Mouse (Mus musculus) heart, embryonic 12.5 days (tissue): Measurements from ENCODE around the gene Prr5l. TPM values are rescaled to one million over a fixed set of nuclear protein-coding genes. Genes with fewer than 3 reads are reported as not detected.

Source experiments
- ATAC-seq: fragments of 200-750 bp; cut with Nextera tagmentation; 2 replicates; pipeline ENCODE4 v1.8.0; 2017; ENCODE audit warnings: moderate TSS enrichment, moderate library complexity; ENCODE audit not compliant: insufficient number of reproducible peaks, low FRiP score
- H3K27ac ChIP-seq: fragments of 300-500 bp; sonication (generic); 2 replicates; pipeline ENCODE4 v1.5.1; 2016; ENCODE audit warnings: mild to moderate bottlenecking, moderate library complexity; ENCODE audit not compliant: poor library complexity, severe bottlenecking
- H3K27me3 ChIP-seq: fragments of 300-500 bp; sonication (generic); replicated peaks from 2 replicates; pipeline ENCODE4 v1.6.1; 2016; ENCODE audit warnings: mild to moderate bottlenecking, moderate library complexity
- H3K36me3 ChIP-seq: fragments of 300-500 bp; sonication (generic); 2 replicates; pipeline ENCODE4 v1.6.1; 2016; ENCODE audit warnings: mild to moderate bottlenecking, moderate library complexity
- H3K4me1 ChIP-seq: fragments of 300-500 bp; sonication (generic); replicated peaks from 2 replicates; pipeline ENCODE4 v1.6.1; 2016; ENCODE audit warnings: mild to moderate bottlenecking
- H3K4me2 ChIP-seq: fragments of 300-500 bp; sonication (generic); 2 replicates; pipeline ENCODE4 v1.6.1; 2016; ENCODE audit warnings: mild to moderate bottlenecking, moderate library complexity
- H3K4me3 ChIP-seq: fragments of 300-500 bp; sonication (generic); 2 replicates; pipeline ENCODE4 v1.5.1; 2016; ENCODE audit warnings: mild to moderate bottlenecking
- H3K9ac ChIP-seq: fragments of 300-500 bp; sonication (generic); 2 replicates; pipeline ENCODE4 v1.6.1; 2016; ENCODE audit warnings: mild to moderate bottlenecking, moderate library complexity
- H3K9me3 ChIP-seq: fragments of 300-500 bp; sonication (generic); replicated peaks from 2 replicates; pipeline ENCODE4 v1.6.1; 2016; ENCODE audit warnings: mild to moderate bottlenecking, moderate library complexity
- WGBS: fragments of 180-500 bp; shearing (Covaris S2); methylation state at CpG from one replicate; pipeline ENCODE4 v1.1.7; 2016; 5-methylcytosine and 5-hydroxymethylcytosine counted together
- polyA plus RNA-seq: library from polyadenylated mRNA; unstranded; fragments of >200 nt; fragmentation: Nextera tagmentation; extraction: Ambion mirVana; gene quantifications from 2 replicates; pipeline ENCODE4 v1.2.1, GENCODE M21; 2016

Prr5l gene
- polyA plus RNA-seq, 1 experiment from 2014 or later, result 10.3 TPM

DNA sequence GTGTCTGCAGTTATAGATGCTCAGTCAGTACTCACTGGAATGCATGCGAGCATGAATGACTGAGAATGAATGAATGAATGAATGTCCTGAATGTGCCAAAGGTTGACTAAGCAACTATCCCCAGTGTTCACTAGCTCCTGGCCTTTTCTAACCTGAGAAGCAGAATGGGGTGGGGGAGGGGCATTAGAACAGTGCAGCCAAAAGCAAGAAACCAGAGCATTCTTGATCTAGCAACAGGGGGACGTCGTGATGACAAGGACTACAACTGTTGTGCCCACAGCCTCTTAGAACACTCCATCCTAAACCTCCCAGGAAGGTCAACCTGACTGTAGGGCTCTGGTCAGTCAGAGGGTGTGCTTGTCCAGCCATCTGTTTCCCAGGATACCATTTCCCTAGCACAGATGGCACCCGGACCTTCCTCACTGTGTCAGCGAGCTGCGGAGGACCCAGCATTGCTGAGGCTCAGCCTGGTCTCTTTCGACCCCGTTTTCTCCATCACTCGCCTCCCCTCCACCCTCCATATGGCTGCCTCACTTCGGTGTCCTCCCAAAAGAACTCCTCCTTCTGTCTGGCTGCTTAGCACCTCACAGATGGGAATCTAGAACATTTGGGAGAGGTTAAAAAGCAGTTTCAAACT, 24.7 kb upstream of the Prr5l start:
- ATAC-seq, result no peak
- H3K4me3 ChIP-seq, result no peak overlapping the region
- no peaks in the 10 kb centered on the region for H3K27me3 ChIP-seq
- H3K9ac ChIP-seq, result no peak overlapping the region
- H3K4me2 ChIP-seq, result no peak overlapping the region
- WGBS, result 65% methylated on average over 10 of the region's 10 CpGs
- 0 out of 2 replicates have a peak, but pooled peaks cover 4% of the 10 kb centered on the region for H3K9me3 ChIP-seq
- no peaks in the 10 kb centered on the region for H3K36me3 ChIP-seq
- peaks cover 6% of the 10 kb centered on the region; the same call in 1 of the 2 replicates for H3K4me1 ChIP-seq
- no peak overlapping the region for H3K27ac ChIP-seq

DNA sequence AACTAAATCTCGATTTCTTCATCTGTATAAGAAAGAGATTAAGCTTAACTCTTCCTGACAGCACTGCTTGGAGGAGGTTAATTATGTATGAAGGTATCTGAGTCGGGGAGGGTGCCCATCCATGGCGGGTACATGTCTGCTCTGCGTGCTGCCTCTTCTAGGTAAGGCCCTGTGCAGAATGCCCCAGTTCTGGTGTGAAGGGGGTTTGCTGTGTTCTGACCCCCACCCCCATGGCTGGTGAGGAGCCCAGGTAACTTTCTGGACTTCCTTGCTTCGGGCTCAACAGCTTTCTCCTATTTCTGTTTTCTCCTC, 23.5 kb upstream of the Prr5l start:
- Histone ChIP-seq H3K27me3 (no peaks in the 10 kb centered on the region), H3K4me3 (no peak overlapping the region), H3K4me2 (peak overlapping the region; percentile 60; the same call in 1 of the 2 replicates), H3K4me1 (peaks cover 6% of the 10 kb centered on the region; the same call in 1 of the 2 replicates), H3K9ac (no peak overlapping the region), H3K9me3 (0 out of 2 replicates have a peak, but pooled peaks cover 4% of the 10 kb centered on the region), H3K36me3 (peaks cover 4% of the 10 kb centered on the region; the same call in 1 of the 2 replicates), H3K27ac (no peak overlapping the region)
- 65% methylated on average over 5 of the region's 5 CpGs for WGBS
- ATAC-seq, result no peak

GRCm38 (mm10) chr2:101905534-101906378, 22.9 kb upstream of the Prr5l start:
- H3K27me3 ChIP-seq, result no peaks in the 10 kb centered on the region
- peaks cover 6% of the 10 kb centered on the region; the same call in 1 of the 2 replicates for H3K4me1 ChIP-seq
- 24% methylated on average over 21 of the region's 21 CpGs for WGBS
- peak; percentile 45; the same call in 1 of the 2 replicates for ATAC-seq
- 0 out of 2 replicates have a peak overlapping the region, but pooled peaks have one; percentile 31 for H3K9ac ChIP-seq
- no peak overlapping the region for H3K27ac ChIP-seq
- H3K4me3 ChIP-seq, result peak overlapping the region; percentile 6; the same call in 1 of the 2 replicates
- H3K9me3 ChIP-seq, result 0 out of 2 replicates have a peak, but pooled peaks cover 4% of the 10 kb centered on the region
- peak overlapping the region; percentile 60 for H3K4me2 ChIP-seq
- H3K36me3 ChIP-seq, result peaks cover 9% of the 10 kb centered on the region; the same call in 1 of the 2 replicates

- 87% methylated on average over 4 of the region's 4 CpGs for WGBS
- Histone ChIP-seq H3K4me3 (no peak overlapping the region), H3K9ac (no peak overlapping the region), H3K9me3 (no peaks in the 10 kb centered on the region), H3K4me1 (peaks cover 6% of the 10 kb centered on the region; the same call in 1 of the 2 replicates), H3K4me2 (no peak overlapping the region), H3K27ac (no peak overlapping the region), H3K36me3 (peaks cover 23% of the 10 kb centered on the region), H3K27me3 (no peaks in the 10 kb centered on the region)
- no peak for ATAC-seq
These were observed 19.4 kb upstream of the Prr5l start for GRCm38 (mm10) chr2:101902196-101902595.

DNA sequence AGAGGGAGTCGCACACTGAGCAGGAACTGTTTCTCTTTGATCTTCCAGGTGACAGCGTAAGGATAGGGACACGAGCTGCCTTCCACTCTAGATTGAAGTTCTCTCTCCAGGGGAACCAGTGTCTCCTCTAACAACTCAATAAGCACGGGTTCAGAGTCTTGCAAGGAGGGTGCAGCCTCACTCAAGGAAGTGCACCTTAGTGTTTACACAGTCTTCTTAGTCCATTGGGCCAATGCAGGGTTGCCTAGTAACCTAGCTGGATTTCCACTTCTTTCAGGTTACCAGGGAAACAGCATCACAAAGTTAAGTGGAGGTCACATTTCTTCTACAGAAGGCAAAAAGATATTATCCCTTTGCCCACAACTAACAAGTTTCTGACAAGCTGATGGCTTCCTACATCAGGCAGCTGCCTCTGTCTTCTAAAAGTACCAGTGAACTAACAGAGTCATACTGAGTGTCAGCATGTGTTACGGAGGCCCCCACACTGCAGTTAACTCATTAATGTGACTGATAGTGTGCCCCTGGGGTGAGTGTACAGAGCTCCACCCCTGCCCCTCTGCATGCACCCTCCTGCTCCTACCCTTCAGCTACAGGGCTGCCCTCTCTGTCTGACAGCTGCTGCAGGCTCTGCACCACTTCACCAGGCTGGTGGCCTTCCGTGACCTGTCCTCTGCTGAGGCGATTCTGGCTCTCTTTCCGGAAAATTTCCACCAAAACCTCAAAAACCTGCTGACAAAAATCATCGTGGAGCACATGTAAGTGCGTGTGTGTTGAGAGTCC, 13.8 kb upstream of the Prr5l start:
- H3K27me3 ChIP-seq, result no peaks in the 10 kb centered on the region
- no peak overlapping the region for H3K27ac ChIP-seq
- no peak overlapping the region for H3K9ac ChIP-seq
- ATAC-seq, result no peak
- H3K4me3 ChIP-seq, result no peak overlapping the region
- H3K4me2 ChIP-seq, result no peak overlapping the region
- H3K9me3 ChIP-seq, result no peaks in the 10 kb centered on the region
- H3K36me3 ChIP-seq, result peaks cover 39% of the 10 kb centered on the region
- WGBS, result 79% methylated on average over 10 of the region's 10 CpGs
- H3K4me1 ChIP-seq, result peaks cover 5% of the 10 kb centered on the region; the same call in 1 of the 2 replicates

DNA sequence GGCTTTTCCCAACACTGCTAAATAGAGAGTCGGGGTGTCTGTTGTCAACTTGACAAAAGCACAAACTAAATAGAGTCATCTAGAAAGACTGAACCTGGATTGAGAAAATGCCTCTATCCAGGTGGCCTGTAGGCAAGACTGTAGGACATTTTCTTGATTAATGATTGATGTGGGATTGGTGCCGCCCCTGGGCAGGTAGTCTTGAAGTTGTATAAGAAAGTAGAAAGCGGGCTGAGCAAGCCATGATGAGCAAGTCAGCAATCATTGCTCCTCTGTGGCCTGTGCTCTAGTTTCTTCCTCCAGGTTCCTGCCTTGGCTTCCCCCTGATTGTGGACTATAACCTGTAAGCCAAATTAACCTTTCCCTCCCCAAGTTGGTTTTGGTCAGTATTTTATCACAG, 11.3 kb upstream of the Prr5l start:
- Histone ChIP-seq H3K9ac (no peak overlapping the region), H3K9me3 (no peaks in the 10 kb centered on the region), H3K27me3 (no peaks in the 10 kb centered on the region), H3K36me3 (peaks cover 26% of the 10 kb centered on the region; the same call in 1 of the 2 replicates), H3K4me3 (no peak overlapping the region), H3K4me1 (peaks cover 5% of the 10 kb centered on the region; the same call in 1 of the 2 replicates), H3K4me2 (no peak overlapping the region), H3K27ac (no peak overlapping the region)
- ATAC-seq, result no peak
- 89% methylated on average over 3 of the region's 3 CpGs for WGBS

GRCm38 (mm10) chr2:101891143-101891542, 8.3 kb upstream of the Prr5l start:
- WGBS, result 63% methylated on average over 7 of the region's 7 CpGs
- H3K27me3 ChIP-seq, result no peaks in the 10 kb centered on the region
- H3K4me1 ChIP-seq, result peaks cover 8% of the 10 kb centered on the region
- H3K4me3 ChIP-seq, result no peak overlapping the region
- no peak for ATAC-seq
- peaks cover 14% of the 10 kb centered on the region; the same call in 1 of the 2 replicates for H3K36me3 ChIP-seq
- no peak overlapping the region for H3K4me2 ChIP-seq
- no peak overlapping the region for H3K9ac ChIP-seq
- H3K27ac ChIP-seq, result no peak overlapping the region
- H3K9me3 ChIP-seq, result no peaks in the 10 kb centered on the region

DNA sequence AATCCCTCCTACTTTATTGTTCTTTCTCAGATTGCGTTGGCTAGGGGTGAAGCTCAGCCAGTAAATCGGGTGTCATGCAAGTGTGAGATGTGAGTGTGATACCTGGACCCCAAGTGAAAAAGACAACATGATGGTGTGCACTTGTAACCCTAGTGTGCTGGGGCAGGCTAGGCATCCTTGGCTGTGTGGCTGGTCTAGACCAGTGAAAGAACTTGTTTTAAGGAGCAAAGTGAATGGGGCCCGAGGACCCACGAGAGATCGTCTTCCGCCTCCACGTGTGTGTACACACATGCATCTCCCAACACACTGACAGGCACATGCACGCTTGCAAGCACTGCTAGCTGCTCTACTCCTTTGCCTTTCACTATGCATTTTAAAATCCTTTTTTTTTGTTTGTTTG, 6.1 kb upstream of the Prr5l start:
- WGBS, result 90% methylated on average over 8 of the region's 8 CpGs
- peaks cover 5% of the 10 kb centered on the region; the same call in 1 of the 2 replicates for H3K36me3 ChIP-seq
- no peak for ATAC-seq
- H3K4me3 ChIP-seq, result no peak overlapping the region
- no peak overlapping the region for H3K27ac ChIP-seq
- no peaks in the 10 kb centered on the region for H3K9me3 ChIP-seq
- no peak overlapping the region for H3K4me2 ChIP-seq
- H3K4me1 ChIP-seq, result peaks cover 13% of the 10 kb centered on the region
- H3K27me3 ChIP-seq, result no peaks in the 10 kb centered on the region
- H3K9ac ChIP-seq, result no peak overlapping the region

- peak; percentile 97 for ATAC-seq
- WGBS, result 13% methylated on average over 22 of the region's 22 CpGs
- Histone ChIP-seq H3K4me1 (peaks cover 17% of the 10 kb centered on the region), H3K4me3 (peak within 1 kb of the TSS; percentile 70), H3K36me3 (peaks cover 5% of the 10 kb centered on the region; the same call in 1 of the 2 replicates), H3K27ac (no peak within 1 kb of the TSS), H3K4me2 (peak within 1 kb of the TSS; percentile 82), H3K9me3 (no peaks in the 10 kb centered on the region), H3K9ac (peak within 1 kb of the TSS; percentile 78), H3K27me3 (no peaks in the 10 kb centered on the region)
These were observed 3.1 kb upstream of the Prr5l start, which contains the start of gene Commd9 for GRCm38 (mm10) chr2:101885768-101886438. TSS of gene Commd9 (plus strand) at chr2:101886247.

GRCm38 (mm10) chr2:101884286-101884685, 1.5 kb upstream of the Prr5l start:
- H3K4me2 ChIP-seq, result no peak overlapping the region
- no peak for ATAC-seq
- H3K4me1 ChIP-seq, result peaks cover 17% of the 10 kb centered on the region
- H3K36me3 ChIP-seq, result no peaks in the 10 kb centered on the region
- H3K4me3 ChIP-seq, result no peak overlapping the region
- H3K27me3 ChIP-seq, result peaks cover 5% of the 10 kb centered on the region; the same call in 1 of the 2 replicates
- no peak overlapping the region for H3K9ac ChIP-seq
- H3K27ac ChIP-seq, result no peak overlapping the region
- H3K9me3 ChIP-seq, result no peaks in the 10 kb centered on the region
- 52% methylated on average over 2 of the region's 2 CpGs for WGBS
